Comparison of ENCODE assay signal across 21 mouse cellular contexts in genomic region chr11:116512987-116513386, GRCm38 (mm10). TPM values are rescaled to one million over a fixed set of nuclear protein-coding genes. Genes with fewer than 3 reads are reported as not detected.
"Had no signal": no experiment of that assay in that cellular context is flagged by ENCODE, and none has a peak within 500 bp of the region (broad histone marks: within the 10 kb centered on the region; RNA-seq: fewer than 3 reads in every experiment).

No protein-coding gene starts in this region.

- H3K4me3 ChIP-seq: liver, embryonic 15.5 days; megakaryocyte, embryonic 14.5 days; midbrain, embryonic 13.5 days; midbrain, embryonic 15.5 days; neural tube, embryonic 12.5 days had no signal

- DNase-seq: liver, postnatal 0 days; lung, adult 2 months; lung, postnatal 10 days; lung, postnatal 36 days; right cerebral cortex, postnatal 14 days; thymus, adult 2 months; thymus, postnatal 25 days; thymus, postnatal 4 days had no signal

- H3K9me3 ChIP-seq: liver, embryonic 15.5 days; midbrain, embryonic 13.5 days; midbrain, embryonic 15.5 days; neural tube, embryonic 12.5 days had no signal

- H3K27ac ChIP-seq: liver, embryonic 15.5 days; macrophage; midbrain, embryonic 13.5 days; midbrain, embryonic 15.5 days; neural tube, embryonic 12.5 days had no signal

- H3K4me1 ChIP-seq: megakaryocyte, embryonic 14.5 days had no signal

- H3K4me2 ChIP-seq: liver, embryonic 15.5 days; midbrain, embryonic 11.5 days; midbrain, embryonic 13.5 days; midbrain, embryonic 15.5 days; neural tube, embryonic 12.5 days had no signal

- ATAC-seq: liver, postnatal 0 days; midbrain, embryonic 13.5 days; midbrain, embryonic 15.5 days had no signal

- H3K9ac ChIP-seq: liver, embryonic 15.5 days; liver, postnatal 0 days; midbrain, embryonic 13.5 days; midbrain, embryonic 15.5 days; neural tube, embryonic 12.5 days had no signal

- H3K36me3 ChIP-seq: liver, embryonic 15.5 days; midbrain, embryonic 13.5 days; midbrain, embryonic 15.5 days; neural tube, embryonic 12.5 days had no signal

- H3K27me3 ChIP-seq: midbrain, embryonic 15.5 days; neural tube, embryonic 12.5 days had no signal

RNA-seq across cellular contexts. Expression of gene Sphk1, which starts 17.7 kb away (rescaled TPM):
- total RNA-seq: monocyte, adult 5-6 weeks; neutrophil, adult 5-6 weeks had no signal

RNA-seq across cellular contexts. Expression of gene Qrich2, which starts 46.9 kb away (rescaled TPM):
- total RNA-seq: megakaryocyte progenitor cell, adult 5-6 weeks; midbrain, postnatal 0 days; neutrophil, adult 5-6 weeks had no signal
- polyA plus RNA-seq: liver, embryonic 15.5 days; liver, postnatal 0 days; lung, embryonic 16.5 days; macrophage; midbrain, embryonic 13.5 days; midbrain, embryonic 15.5 days; neural tube, embryonic 12.5 days; neural tube, embryonic 14.5 days had no signal
